Mouse (Mus musculus) stomach, postnatal 0 days (tissue): ENCODE results near the gene Fhl1.

Experiments
- CTCF ChIP-seq: IDR thresholded peaks from 2 replicates; pipeline ENCODE4 v1.5.1; 2016; ENCODE audit warnings: antibody characterized with exemption, low read depth, mild to moderate bottlenecking, moderate library complexity
- EP300 ChIP-seq: optimal IDR thresholded peaks from 2 replicates; pipeline ENCODE3; 2016; ENCODE audit warnings: antibody characterized with exemption

DNA sequence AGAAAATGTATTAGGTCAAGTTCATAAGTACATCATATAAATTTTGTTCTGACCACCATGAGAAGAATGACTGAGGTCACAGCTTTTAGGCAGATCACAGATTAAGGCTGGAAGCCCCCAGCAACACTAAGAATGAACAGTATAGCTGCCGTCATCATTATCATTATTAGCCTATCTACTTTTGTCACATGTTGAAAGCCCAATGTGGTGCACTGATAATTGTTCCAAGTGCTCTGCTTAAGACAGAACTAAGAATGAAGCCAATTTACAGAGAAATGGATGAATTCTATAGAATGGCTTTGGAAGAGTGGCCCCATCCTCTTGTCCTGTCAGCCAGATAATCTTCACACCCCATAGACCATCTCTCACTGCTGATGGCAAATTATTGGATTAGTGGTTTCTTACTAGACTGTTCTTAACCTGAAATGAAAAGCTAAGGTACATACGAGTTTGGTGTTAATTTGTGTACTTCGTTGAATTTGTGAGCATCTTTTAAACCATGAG, 28.7 kb downstream of the Fhl1 start:
- TF ChIP-seq CTCF (no peak), EP300 (no peak)
